In the genomic region with DNA sequence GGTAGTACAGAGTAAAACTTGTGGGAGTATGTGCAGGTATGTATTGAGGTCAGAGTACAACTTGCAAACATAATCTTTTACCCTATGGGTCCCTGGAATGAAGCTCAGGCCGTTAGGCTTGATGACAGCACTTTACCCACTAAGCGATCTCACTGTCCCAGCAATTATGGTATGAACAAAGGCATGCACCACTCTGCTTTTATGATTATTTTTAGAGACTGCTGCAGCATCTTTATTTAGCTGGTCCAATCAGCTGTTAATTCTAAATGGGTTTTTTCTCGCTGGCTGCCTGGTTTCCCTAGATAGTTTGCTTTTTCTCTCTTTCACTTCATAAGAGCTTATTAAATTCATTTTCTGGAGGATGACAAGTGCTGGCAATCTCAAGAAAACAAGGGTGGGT, we compare ENCODE assay signal across 21 mouse cellular contexts. TPM values are rescaled to one million over a fixed set of nuclear protein-coding genes. Genes with fewer than 3 reads are reported as not detected.
DNase-seq lines count a peak whose midpoint lies in the region; ATAC-seq and TF ChIP-seq lines count a peak whose summit lies in the region.
"Had no signal": no experiment of that assay in that cellular context is flagged by ENCODE, and none has a peak within 500 bp of the region (broad histone marks: within the 10 kb centered on the region; RNA-seq: fewer than 3 reads in every experiment).

No protein-coding gene starts in this region.

- DNase-seq in frontal cortex, adult 2 months (ENCODE audit: extremely low spot score in 1 of 2, low spot score in 1 of 2): peak; percentile 34 to 50
- no peak for DNase-seq in frontal cortex, postnatal 10 days (ENCODE audit: low spot score in 2 of 2)
- DNase-seq in layer of hippocampus, adult 11-12 months (ENCODE audit: low spot score): peak; percentile 28
- DNase-seq in layer of hippocampus, postnatal 25 days (ENCODE audit: extremely low spot score in 1 of 2, low spot score in 1 of 2): no peak
- no peak for DNase-seq in neural tube, embryonic 10.5 days (ENCODE audit: extremely low spot score, low spot score)
- DNase-seq in cerebellum, adult 2 months: no peak
- DNase-seq: cerebellum, adult 11-12 months; lung, adult 2 months; right cerebral cortex, postnatal 14 days; thymus, postnatal 4 days had no signal

- no peaks in the 10 kb centered on the region for H3K4me1 ChIP-seq in neural tube, embryonic 15.5 days
- H3K4me1 ChIP-seq in cerebellum, adult 2 months (ENCODE audit: control insufficient read depth, insufficient read depth, low read length): peaks cover 9% of the 10 kb centered on the region; the same call in 1 of the 2 replicates
- H3K4me1 ChIP-seq in kidney, embryonic 16.5 days (ENCODE audit: insufficient read depth, low read length): no peaks in the 10 kb centered on the region
- H3K4me1 ChIP-seq: kidney, embryonic 15.5 days; midbrain, embryonic 12.5 days had no signal

- H3K4me3 ChIP-seq in neural tube, embryonic 15.5 days (replicated peaks): no peak overlapping the region
- H3K4me3 ChIP-seq in cerebellum, adult 2 months (replicated peaks; ENCODE audit: insufficient read depth, low read depth, low read length): no peak overlapping the region
- no peak overlapping the region for H3K4me3 ChIP-seq in kidney, embryonic 16.5 days (ENCODE audit: low read length)
- H3K4me3 ChIP-seq: kidney, embryonic 15.5 days; midbrain, embryonic 12.5 days had no signal

- no peaks in the 10 kb centered on the region for H3K27me3 ChIP-seq in neural tube, embryonic 15.5 days (replicated peaks)
- no peaks in the 10 kb centered on the region for H3K27me3 ChIP-seq in cerebellum, adult 2 months (ENCODE audit: control insufficient read depth, insufficient read depth, low read length)
- H3K27me3 ChIP-seq in kidney, embryonic 16.5 days (ENCODE audit: insufficient read depth, low read length): no peaks in the 10 kb centered on the region
- H3K27me3 ChIP-seq: kidney, embryonic 15.5 days; midbrain, embryonic 12.5 days; Patski had no signal

- 0 out of 2 replicates have a peak, but pooled peaks have one; percentile 38 for ATAC-seq in neural tube, embryonic 15.5 days (ENCODE audit: low FRiP score)
- ATAC-seq in kidney, embryonic 16.5 days (ENCODE audit: low FRiP score, low TSS enrichment): no peak
- ATAC-seq: Patski had no signal

- no peak overlapping the region for H3K9ac ChIP-seq in neural tube, embryonic 15.5 days (replicated peaks)
- H3K9ac ChIP-seq in kidney, embryonic 16.5 days (replicated peaks; ENCODE audit: low read length): no peak overlapping the region
- H3K9ac ChIP-seq: kidney, embryonic 15.5 days; midbrain, embryonic 12.5 days had no signal

- H3K9me3 ChIP-seq in neural tube, embryonic 15.5 days (replicated peaks): no peaks in the 10 kb centered on the region
- no peaks in the 10 kb centered on the region for H3K9me3 ChIP-seq in kidney, embryonic 16.5 days (ENCODE audit: low read length)
- H3K9me3 ChIP-seq: kidney, embryonic 15.5 days; midbrain, embryonic 12.5 days had no signal

- TF ChIP-seq POLR2A in cerebellum, adult 2 months (IDR thresholded peaks at IDR 0.05; ENCODE audit: borderline replicate concordance, insufficient read depth, low read length): no peak

- 63% methylated on average over 3 of the region's 3 CpGs for WGBS in neural tube, embryonic 15.5 days
- 81% methylated on average over 3 of the region's 3 CpGs for WGBS in cerebellum, adult 2 months
- 82% methylated on average over 3 of the region's 3 CpGs for WGBS in kidney, embryonic 16.5 days

- no peaks in the 10 kb centered on the region for H3K36me3 ChIP-seq in neural tube, embryonic 15.5 days
- H3K36me3 ChIP-seq in kidney, embryonic 16.5 days (ENCODE audit: insufficient read depth, low read length): no peaks in the 10 kb centered on the region
- H3K36me3 ChIP-seq: kidney, embryonic 15.5 days; midbrain, embryonic 12.5 days had no signal

- TF ChIP-seq CTCF in cerebellum, adult 2 months (IDR thresholded peaks at IDR 0.05; ENCODE audit: borderline replicate concordance, insufficient read depth, low read depth, low read length): no peak

- no peak overlapping the region for H3K4me2 ChIP-seq in neural tube, embryonic 15.5 days
- H3K4me2 ChIP-seq in kidney, embryonic 16.5 days (replicated peaks; ENCODE audit: low read depth, low read length): no peak overlapping the region
- H3K4me2 ChIP-seq: kidney, embryonic 15.5 days; midbrain, embryonic 12.5 days had no signal

- no peak overlapping the region for H3K27ac ChIP-seq in neural tube, embryonic 15.5 days (replicated peaks)
- H3K27ac ChIP-seq in cerebellum, adult 2 months (ENCODE audit: insufficient read depth, low read length): no peak overlapping the region
- H3K27ac ChIP-seq in kidney, embryonic 16.5 days (ENCODE audit: low read length): no peak overlapping the region
- H3K27ac ChIP-seq: kidney, embryonic 15.5 days; macrophage; midbrain, embryonic 12.5 days had no signal

RNA-seq across cellular contexts. Expression of a gene that starts 30.1 kb away (rescaled TPM):
- polyA plus RNA-seq in frontal cortex, adult 2 months (2012; rRNA removed): 0.18 TPM in 1 of 2 replicates, not detected in the other
- 1 to 10 TPM in 1 of 2 experiments, under 1 TPM in 1; 0.54 to 5.3 TPM for total RNA-seq in layer of hippocampus, postnatal 25 days (2021)
- polyA plus RNA-seq in neural tube, embryonic 15.5 days (2015; fragmentation: Nextera tagmentation; extraction: Ambion mirVana): not detected in 2 replicates
- 0.19 TPM in 1 of 2 replicates, not detected in the other for polyA plus RNA-seq in cerebellum, adult 2 months (2012; rRNA removed)
- polyA plus RNA-seq in kidney, embryonic 16.5 days (2015; fragmentation: Nextera tagmentation; extraction: Ambion mirVana): not detected in 2 replicates
- total RNA-seq: adrenal gland, postnatal 4 days; liver, adult 2 months had no signal
- polyA plus RNA-seq: embryonic facial prominence, embryonic 11.5 days; kidney, embryonic 15.5 days; liver, adult 2 months; lung, adult 2 months; midbrain, embryonic 12.5 days had no signal

RNA-seq across cellular contexts. Expression of a gene that starts 30.6 kb away (rescaled TPM):
- polyA plus RNA-seq in frontal cortex, adult 2 months (2012; rRNA removed): 106 and 115 TPM in 2 replicates
- total RNA-seq in layer of hippocampus, postnatal 25 days (2021): 100 to 1,000 TPM in 1 of 2 experiments, 10 to 100 TPM in 1; 94.4 to 109 TPM
- 15.1 and 15.2 TPM in 2 replicates for polyA plus RNA-seq in neural tube, embryonic 15.5 days (2015; fragmentation: Nextera tagmentation; extraction: Ambion mirVana)
- 96.9 and 98.7 TPM in 2 replicates for polyA plus RNA-seq in cerebellum, adult 2 months (2012; rRNA removed)
- polyA plus RNA-seq in kidney, embryonic 16.5 days (2015; fragmentation: Nextera tagmentation; extraction: Ambion mirVana): 9.4 and 12.3 TPM in 2 replicates

RNA-seq across cellular contexts. Expression of a gene that starts 34.5 kb away (rescaled TPM):
- 79.1 and 85.5 TPM in 2 replicates for polyA plus RNA-seq in frontal cortex, adult 2 months (2012; rRNA removed)
- total RNA-seq in layer of hippocampus, postnatal 25 days (2021): 10 to 100 TPM; 53.6 to 59.6 TPM
- polyA plus RNA-seq in neural tube, embryonic 15.5 days (2015; fragmentation: Nextera tagmentation; extraction: Ambion mirVana): 205 and 216 TPM in 2 replicates
- 99.7 and 104 TPM in 2 replicates for polyA plus RNA-seq in cerebellum, adult 2 months (2012; rRNA removed)
- polyA plus RNA-seq in kidney, embryonic 16.5 days (2015; fragmentation: Nextera tagmentation; extraction: Ambion mirVana): 225 and 243 TPM in 2 replicates

RNA-seq across cellular contexts. Expression of a gene that starts 37.1 kb away (rescaled TPM):
- 0.06 TPM in 1 of 2 replicates, not detected in the other for polyA plus RNA-seq in frontal cortex, adult 2 months (2012; rRNA removed)
- total RNA-seq in layer of hippocampus, postnatal 25 days (2021): not detected
- polyA plus RNA-seq in neural tube, embryonic 15.5 days (2015; fragmentation: Nextera tagmentation; extraction: Ambion mirVana): not detected in 2 replicates
- polyA plus RNA-seq in cerebellum, adult 2 months (2012; rRNA removed): not detected in 2 replicates
- polyA plus RNA-seq in kidney, embryonic 16.5 days (2015; fragmentation: Nextera tagmentation; extraction: Ambion mirVana): 0.04 and 0.05 TPM in 2 replicates
- total RNA-seq: adrenal gland, postnatal 4 days; heart, adult 18-20 months; layer of hippocampus, postnatal 14 days; liver, adult 2 months had no signal
- polyA plus RNA-seq: embryonic facial prominence, embryonic 11.5 days; liver, adult 2 months; lung, adult 2 months; macrophage; midbrain, embryonic 12.5 days had no signal

RNA-seq across cellular contexts. Expression of a gene that starts 56.9 kb away (rescaled TPM):
- polyA plus RNA-seq in frontal cortex, adult 2 months (2012; rRNA removed): 245 and 291 TPM in 2 replicates
- 10 to 100 TPM; 78.7 to 95.6 TPM for total RNA-seq in layer of hippocampus, postnatal 25 days (2021)
- 26.7 and 27.8 TPM in 2 replicates for polyA plus RNA-seq in neural tube, embryonic 15.5 days (2015; fragmentation: Nextera tagmentation; extraction: Ambion mirVana)
- polyA plus RNA-seq in cerebellum, adult 2 months (2012; rRNA removed): 219 and 231 TPM in 2 replicates
- polyA plus RNA-seq in kidney, embryonic 16.5 days (2015; fragmentation: Nextera tagmentation; extraction: Ambion mirVana): 28.0 and 30.0 TPM in 2 replicates

Comparison
In these comparisons a context has a peak if more than half of its experiments do, and no peak if none do; other contexts are left out.
1. DNase-seq: peak in frontal cortex, adult 2 months (2 of 2) and layer of hippocampus, adult 11-12 months (single experiment); none in frontal cortex, postnatal 10 days (0 of 2), layer of hippocampus, postnatal 25 days (0 of 2), neural tube, embryonic 10.5 days (single experiment) and cerebellum, adult 2 months (0 of 2).